Mouse (Mus musculus) bone marrow macrophage, adult 2 months (primary cell): ENCODE measurements around the gene Fasn. TPM values are rescaled to one million over a fixed set of nuclear protein-coding genes. Genes with fewer than 3 reads are reported as not detected.

Source experiments
- H3K27ac ChIP-seq: 2 replicates; pipeline ENCODE4 v1.5.1; 2012; ENCODE audit warnings: low read depth, low read length; ENCODE audit not compliant: insufficient read depth
- H3K4me1 ChIP-seq: 2 replicates; pipeline ENCODE4 v1.6.1; 2012; ENCODE audit warnings: low read length; ENCODE audit not compliant: control insufficient read depth, insufficient read depth
- H3K4me3 ChIP-seq: 2 replicates; pipeline ENCODE4 v1.5.1; 2012; ENCODE audit warnings: mild to moderate bottlenecking, low read length, moderate library complexity; ENCODE audit not compliant: insufficient read depth
- CTCF ChIP-seq: IDR thresholded peaks from 2 replicates; pipeline ENCODE4 v1.5.1; 2012; ENCODE audit warnings: low read depth, mild to moderate bottlenecking, low read length, moderate library complexity
- POLR2A ChIP-seq: IDR thresholded peaks from 2 replicates; pipeline ENCODE4 v1.6.1; 2012; ENCODE audit warnings: mild to moderate bottlenecking, low read depth, low read length, borderline replicate concordance
- polyA plus RNA-seq: library from polyadenylated mRNA; stranded (reverse); fragments of >200 nt; gene quantifications from 2 replicates; pipeline ENCODE4 v1.2.4, GENCODE M21; 2012; ENCODE audit not compliant: missing spikeins, insufficient read depth, insufficient read length

Fasn gene
- polyA plus RNA-seq, 1 experiment: 8.1 TPM

GRCm38 (mm10) chr11:120819556-120819955, 4.8 kb downstream of the Fasn start:
- H3K4me1 ChIP-seq: peaks cover 6% of the 10 kb centered on the region; the same call in 1 of the 2 replicates
- TF ChIP-seq POLR2A: no peak
- no peak overlapping the region for H3K4me3 ChIP-seq
- no peak overlapping the region for H3K27ac ChIP-seq

GRCm38 (mm10) chr11:120818251-120818650, 6.1 kb downstream of the Fasn start:
- Histone ChIP-seq H3K4me1 (peaks cover 6% of the 10 kb centered on the region; the same call in 1 of the 2 replicates), H3K4me3 (no peak overlapping the region), H3K27ac (no peak overlapping the region)
- TF ChIP-seq POLR2A (no peak), CTCF (no peak)

GRCm38 (mm10) chr11:120817358-120817757, 7.0 kb downstream of the Fasn start:
- peaks cover 6% of the 10 kb centered on the region; the same call in 1 of the 2 replicates for H3K4me1 ChIP-seq
- no peak for TF ChIP-seq CTCF
- no peak overlapping the region for H3K4me3 ChIP-seq
- H3K27ac ChIP-seq: no peak overlapping the region

GRCm38 (mm10) chr11:120812068-120812467, 12.3 kb downstream of the Fasn start:
- no peak overlapping the region for H3K27ac ChIP-seq
- H3K4me1 ChIP-seq: no peaks in the 10 kb centered on the region
- TF ChIP-seq CTCF: no peak
- no peak for TF ChIP-seq POLR2A
- H3K4me3 ChIP-seq: no peak overlapping the region

- H3K4me1 ChIP-seq: no peaks in the 10 kb centered on the region
- H3K4me3 ChIP-seq: no peak overlapping the region
- H3K27ac ChIP-seq: no peak overlapping the region
- TF ChIP-seq POLR2A (no peak), CTCF (no peak)
These were observed 16.3 kb downstream of the Fasn start for GRCm38 (mm10) chr11:120808010-120808409.

- Histone ChIP-seq H3K27ac (no peak overlapping the region), H3K4me1 (peaks cover 4% of the 10 kb centered on the region), H3K4me3 (no peak overlapping the region)
- TF ChIP-seq POLR2A (no peak), CTCF (no peak)
These were observed 18.7 kb downstream of the Fasn start for GRCm38 (mm10) chr11:120805375-120806298.

GRCm38 (mm10) chr11:120804769-120805168, 19.6 kb downstream of the Fasn start:
- peaks cover 11% of the 10 kb centered on the region for H3K4me1 ChIP-seq
- no peak overlapping the region for H3K27ac ChIP-seq
- H3K4me3 ChIP-seq: no peak overlapping the region
- TF ChIP-seq CTCF (no peak), POLR2A (no peak)

GRCm38 (mm10) chr11:120804274-120804673, 20.1 kb downstream of the Fasn start:
- Histone ChIP-seq H3K4me3 (no peak overlapping the region), H3K4me1 (peaks cover 14% of the 10 kb centered on the region), H3K27ac (no peak overlapping the region)
- no peak for TF ChIP-seq CTCF
- TF ChIP-seq POLR2A: no peak

GRCm38 (mm10) chr11:120800061-120800904, 24.1 kb downstream of the Fasn start:
- no peak for TF ChIP-seq POLR2A
- TF ChIP-seq CTCF: peak; percentile 75
- H3K4me1 ChIP-seq: peaks cover 17% of the 10 kb centered on the region
- peak overlapping the region; percentile 64 for H3K27ac ChIP-seq
- 0 out of 2 replicates have a peak overlapping the region, but pooled peaks have one; percentile 12 for H3K4me3 ChIP-seq

- peaks cover 22% of the 10 kb centered on the region for H3K4me1 ChIP-seq
- TF ChIP-seq CTCF (no peak), POLR2A (no peak)
- H3K27ac ChIP-seq: no peak overlapping the region
- no peak overlapping the region for H3K4me3 ChIP-seq
These were observed 24.9 kb downstream of the Fasn start for GRCm38 (mm10) chr11:120799316-120799890.
